Mouse (Mus musculus) MEL (cell line): ENCODE data around the gene Tprkb.

Experiments
- CHD2 ChIP-seq: IDR thresholded peaks from 2 replicates; pipeline ENCODE4 v1.6.1; 2011; ENCODE audit warnings: low read length, improper control_type of control experiment
- CTCF ChIP-seq, 3 experiments: IDR thresholded peaks in 2 of 3; conservative IDR thresholded peaks in 1 of 3; 2 replicates each; pipeline ENCODE4 v1.5.1; 2011 to 2012; ENCODE audit warnings: low read length in 3 of 3, low read depth in 2 of 3, mild to moderate bottlenecking in 2 of 3, improper control_type of control experiment in 1 of 3, inconsistent platforms in 1 of 3, mixed read lengths in 1 of 3, moderate library complexity in 1 of 3; ENCODE audit not compliant: control insufficient read depth in 1 of 3, insufficient read depth in 1 of 3, poor library complexity in 1 of 3, severe bottlenecking in 1 of 3
- ELF1 ChIP-seq: IDR thresholded peaks from 2 replicates; pipeline ENCODE4 v1.6.1; 2014; ENCODE audit warnings: low read depth, mild to moderate bottlenecking, inconsistent platforms, low read length, improper control_type of control experiment, moderate library complexity
- EP300 ChIP-seq, 2 experiments: IDR thresholded peaks; 2 replicates each; pipeline ENCODE4 v1.6.1; 2011; ENCODE audit warnings: improper control_type of control experiment in 2 of 2, low read length in 2 of 2, low read depth in 1 of 2, mild to moderate bottlenecking in 1 of 2
- GATA1 ChIP-seq: IDR thresholded peaks from 2 replicates; pipeline ENCODE4 v1.6.1; 2011; ENCODE audit warnings: low read depth, low read length, improper control_type of control experiment
- KAT2A ChIP-seq: conservative IDR thresholded peaks from 2 replicates; pipeline ENCODE4 v1.6.1; 2012; ENCODE audit warnings: low read depth, low read length, improper control_type of control experiment, inconsistent platforms
- MAZ ChIP-seq: IDR thresholded peaks from 2 replicates; pipeline ENCODE4 v1.6.1; 2012; ENCODE audit warnings: low read depth, mild to moderate bottlenecking, inconsistent platforms, low read length, improper control_type of control experiment
- NRF1 ChIP-seq: IDR thresholded peaks from 2 replicates; pipeline ENCODE4 v1.6.1; 2014; ENCODE audit warnings: low read depth, mild to moderate bottlenecking, inconsistent platforms, low read length, improper control_type of control experiment, moderate library complexity; ENCODE audit not compliant: poor library complexity, insufficient read depth, severe bottlenecking
- POLR2A ChIP-seq, 2 experiments: IDR thresholded peaks; 2 replicates each; pipeline ENCODE4 v1.6.1; 2011 to 2012; ENCODE audit warnings: low read length in 2 of 2, mild to moderate bottlenecking in 2 of 2, control low read depth in 1 of 2, improper control_type of control experiment in 1 of 2, low read depth in 1 of 2, moderate library complexity in 1 of 2; ENCODE audit not compliant: control insufficient read depth in 1 of 2, insufficient read depth in 1 of 2, poor library complexity in 1 of 2
- TAL1 ChIP-seq: IDR thresholded peaks from 2 replicates; pipeline ENCODE4 v1.6.1; 2012; ENCODE audit warnings: mild to moderate bottlenecking, inconsistent platforms, low read length, moderate library complexity, mixed read lengths
- TCF12 ChIP-seq: IDR thresholded peaks from 2 replicates; pipeline ENCODE4 v1.6.1; 2014; ENCODE audit warnings: low read depth, mild to moderate bottlenecking, inconsistent platforms, low read length, improper control_type of control experiment, moderate library complexity
- ZKSCAN1 ChIP-seq: IDR thresholded peaks from 2 replicates; pipeline ENCODE4 v1.6.1; 2012; ENCODE audit warnings: low read depth, mild to moderate bottlenecking, inconsistent platforms, low read length, improper control_type of control experiment, moderate library complexity
- ZMIZ1 ChIP-seq: IDR thresholded peaks from 2 replicates; pipeline ENCODE4 v1.6.1; 2012; ENCODE audit warnings: low read depth, mild to moderate bottlenecking, inconsistent platforms, low read length, improper control_type of control experiment, moderate library complexity

GRCm38 (mm10) chr6:85909704-85910103 lies 2.0 kb upstream of the Tprkb start:
- no peak for TF ChIP-seq GATA1
- TF ChIP-seq ZMIZ1, result no peak
- no peak for TF ChIP-seq CTCF (IDR thresholded peaks at IDR 0.05 in 2 of 3, conservative IDR thresholded peaks at IDR 0.05 in 1 of 3; ENCODE audit: control insufficient read depth in 1 of 3, insufficient read depth in 1 of 3, low read depth in 2 of 3, low read length in 3 of 3, poor library complexity in 1 of 3, severe bottlenecking in 1 of 3)
- TF ChIP-seq POLR2A (IDR thresholded peaks at IDR 0.05; ENCODE audit: control insufficient read depth in 1 of 2, insufficient read depth in 1 of 2, low read depth in 1 of 2, low read length in 2 of 2, poor library complexity in 1 of 2), result no peak
- TF ChIP-seq MAZ, result no peak
- TF ChIP-seq EP300 (IDR thresholded peaks at IDR 0.05; ENCODE audit: low read depth in 1 of 2, low read length in 2 of 2), result no peak
- no peak for TF ChIP-seq KAT2A
- no peak for TF ChIP-seq ELF1
- TF ChIP-seq TCF12, result no peak
- TF ChIP-seq TAL1, result no peak
- no peak for TF ChIP-seq CHD2
- TF ChIP-seq NRF1, result no peak
- no peak for TF ChIP-seq ZKSCAN1
